Mouse (Mus musculus) hindbrain, embryonic 11.5 days (tissue): ENCODE measurements around the gene Gpd2. TPM values are rescaled to one million over a fixed set of nuclear protein-coding genes. Genes with fewer than 3 reads are reported as not detected.
A peak's percentile ranks its signal among the peaks of the same experiment; 100 is the strongest.

ENCODE experiments used
- ATAC-seq: fragments of 200-750 bp; cut with Nextera tagmentation; 2 replicates; pipeline ENCODE4 v1.8.0; 2017; ENCODE audit warnings: mild to moderate bottlenecking, moderate TSS enrichment, moderate library complexity; ENCODE audit not compliant: low FRiP score
- DNase-seq: peaks from one replicate; pipeline ENCODE4 v3.0.0-alpha.2; 2015; ENCODE audit warnings: low spot score
- H3K27ac ChIP-seq: fragments of 300-500 bp; sonication (generic); 2 replicates; pipeline ENCODE4 v1.5.1; 2014; ENCODE audit warnings: mild to moderate bottlenecking, low read depth, low read length
- H3K27me3 ChIP-seq: fragments of 300-500 bp; sonication (generic); 2 replicates; pipeline ENCODE4 v1.6.1; 2014; ENCODE audit warnings: mild to moderate bottlenecking, low read length, moderate library complexity, mixed read lengths; ENCODE audit not compliant: control insufficient read depth, insufficient read depth
- H3K36me3 ChIP-seq: fragments of 300-500 bp; sonication (generic); 2 replicates; pipeline ENCODE4 v1.6.1; 2014; ENCODE audit warnings: mild to moderate bottlenecking, low read length, moderate library complexity, mixed read lengths; ENCODE audit not compliant: control insufficient read depth, insufficient read depth
- H3K4me1 ChIP-seq: fragments of 300-500 bp; sonication (generic); replicated peaks from 2 replicates; pipeline ENCODE4 v1.6.1; 2014; ENCODE audit warnings: low read length, mixed read lengths; ENCODE audit not compliant: control insufficient read depth, insufficient read depth
- H3K4me2 ChIP-seq: fragments of 300-500 bp; sonication (generic); replicated peaks from 2 replicates; pipeline ENCODE4 v1.6.1; 2014; ENCODE audit warnings: mild to moderate bottlenecking, low read depth, low read length
- H3K4me3 ChIP-seq: fragments of 300-500 bp; sonication (generic); 2 replicates; pipeline ENCODE4 v1.5.1; 2014; ENCODE audit warnings: low read depth, low read length
- H3K9ac ChIP-seq: fragments of 300-500 bp; sonication (generic); 2 replicates; pipeline ENCODE4 v1.6.1; 2014; ENCODE audit warnings: low read depth, low read length
- H3K9me3 ChIP-seq: fragments of 300-500 bp; sonication (generic); 2 replicates; pipeline ENCODE4 v1.6.1; 2016; ENCODE audit warnings: low read length; ENCODE audit not compliant: control insufficient read depth
- WGBS: fragments of 180-500 bp; shearing (Covaris S2); extraction: QIAGEN DNeasy Blood & Tissue Kit; methylation state at CpG from one replicate; pipeline ENCODE4 v1.1.7; 2014; 5-methylcytosine and 5-hydroxymethylcytosine counted together
- polyA plus RNA-seq: library from polyadenylated mRNA; unstranded; fragments of >200 nt; fragmentation: Nextera tagmentation; extraction: Ambion mirVana; gene quantifications from 2 replicates; pipeline ENCODE4 v1.2.1, GENCODE M21; 2014

The Gpd2 gene
- polyA plus RNA-seq, 1 experiment from 2014 or later = 18.2 TPM

GRCm38 (mm10) chr2:57255836-57256235 is 18.4 kb downstream of the Gpd2 start:
- 55% methylated on average over 3 of the region's 3 CpGs for WGBS
- Histone ChIP-seq H3K4me2 (no peak overlapping the region), H3K27ac (no peak overlapping the region), H3K4me1 (no peaks in the 10 kb centered on the region; the same call in 1 of the 2 replicates), H3K36me3 (no peaks in the 10 kb centered on the region), H3K27me3 (no peaks in the 10 kb centered on the region), H3K4me3 (no peak overlapping the region), H3K9ac (no peak overlapping the region), H3K9me3 (no peaks in the 10 kb centered on the region)
- DNase-seq = no peak
- ATAC-seq = no peak

GRCm38 (mm10) chr2:57256459-57256858 is 19.0 kb downstream of the Gpd2 start:
- DNase-seq (no peak), ATAC-seq (no peak)
- no peaks in the 10 kb centered on the region; the same call in 1 of the 2 replicates for H3K4me1 ChIP-seq
- WGBS = 14% methylated on average over 6 of the region's 6 CpGs
- H3K27me3 ChIP-seq = no peaks in the 10 kb centered on the region
- no peak overlapping the region for H3K4me2 ChIP-seq
- no peaks in the 10 kb centered on the region for H3K36me3 ChIP-seq
- H3K9ac ChIP-seq = no peak overlapping the region
- H3K9me3 ChIP-seq = no peaks in the 10 kb centered on the region
- H3K27ac ChIP-seq = no peak overlapping the region
- no peak overlapping the region for H3K4me3 ChIP-seq

GRCm38 (mm10) chr2:57261286-57262077 is 24.0 kb downstream of the Gpd2 start:
- Histone ChIP-seq H3K4me3 (no peak overlapping the region), H3K9ac (no peak overlapping the region), H3K36me3 (no peaks in the 10 kb centered on the region), H3K9me3 (no peaks in the 10 kb centered on the region), H3K27me3 (no peaks in the 10 kb centered on the region), H3K4me2 (no peak overlapping the region), H3K4me1 (no peaks in the 10 kb centered on the region; the same call in 1 of the 2 replicates), H3K27ac (no peak overlapping the region)
- 86% methylated on average over 8 of the region's 8 CpGs for WGBS
- ATAC-seq (no peak), DNase-seq (no peak)

- Histone ChIP-seq H3K4me3 (no peak overlapping the region), H3K27ac (no peak overlapping the region), H3K9me3 (no peaks in the 10 kb centered on the region), H3K36me3 (no peaks in the 10 kb centered on the region), H3K27me3 (no peaks in the 10 kb centered on the region), H3K4me1 (0 out of 2 replicates have a peak, but pooled peaks cover 2% of the 10 kb centered on the region), H3K9ac (no peak overlapping the region), H3K4me2 (no peak overlapping the region)
- ATAC-seq (no peak), DNase-seq (no peak)
- 92% methylated on average over 1 of the region's 1 CpGs for WGBS
These were observed 26.0 kb downstream of the Gpd2 start for GRCm38 (mm10) chr2:57263431-57263830.

- Histone ChIP-seq H3K27me3 (no peaks in the 10 kb centered on the region), H3K4me1 (0 out of 2 replicates have a peak, but pooled peaks cover 2% of the 10 kb centered on the region), H3K9me3 (no peaks in the 10 kb centered on the region), H3K4me2 (no peak overlapping the region), H3K36me3 (no peaks in the 10 kb centered on the region), H3K4me3 (no peak overlapping the region), H3K9ac (no peak overlapping the region), H3K27ac (no peak overlapping the region)
- 89% methylated on average over 7 of the region's 7 CpGs for WGBS
- DNase-seq = no peak
- no peak for ATAC-seq
These were observed 27.5 kb downstream of the Gpd2 start for GRCm38 (mm10) chr2:57264912-57265311.

GRCm38 (mm10) chr2:57266679-57267393 is 29.4 kb downstream of the Gpd2 start:
- WGBS = 45% methylated on average over 4 of the region's 4 CpGs
- no peak for DNase-seq
- Histone ChIP-seq H3K4me2 (no peak overlapping the region), H3K4me1 (0 out of 2 replicates have a peak, but pooled peaks cover 2% of the 10 kb centered on the region), H3K36me3 (no peaks in the 10 kb centered on the region), H3K9me3 (no peaks in the 10 kb centered on the region), H3K27me3 (no peaks in the 10 kb centered on the region), H3K9ac (no peak overlapping the region), H3K4me3 (no peak overlapping the region), H3K27ac (no peak overlapping the region)
- peak; percentile 82 for ATAC-seq

GRCm38 (mm10) chr2:57267394-57267716 is 29.9 kb downstream of the Gpd2 start:
- ATAC-seq (peak; percentile 45), DNase-seq (peak; percentile 41)
- H3K27me3 ChIP-seq = no peaks in the 10 kb centered on the region
- H3K27ac ChIP-seq = no peak overlapping the region
- WGBS = 10% methylated on average over 7 of the region's 7 CpGs
- no peaks in the 10 kb centered on the region for H3K36me3 ChIP-seq
- no peak overlapping the region for H3K4me3 ChIP-seq
- H3K9ac ChIP-seq = no peak overlapping the region
- no peaks in the 10 kb centered on the region for H3K9me3 ChIP-seq
- no peak overlapping the region for H3K4me2 ChIP-seq
- H3K4me1 ChIP-seq = 0 out of 2 replicates have a peak, but pooled peaks cover 2% of the 10 kb centered on the region

GRCm38 (mm10) chr2:57267896-57268295 is 30.5 kb downstream of the Gpd2 start:
- DNase-seq (no peak), ATAC-seq (no peak)
- H3K4me3 ChIP-seq = no peak overlapping the region
- 42% methylated on average over 7 of the region's 7 CpGs for WGBS
- no peak overlapping the region for H3K9ac ChIP-seq
- H3K9me3 ChIP-seq = no peaks in the 10 kb centered on the region
- no peaks in the 10 kb centered on the region for H3K36me3 ChIP-seq
- no peaks in the 10 kb centered on the region for H3K27me3 ChIP-seq
- H3K4me2 ChIP-seq = no peak overlapping the region
- 0 out of 2 replicates have a peak, but pooled peaks cover 2% of the 10 kb centered on the region for H3K4me1 ChIP-seq
- H3K27ac ChIP-seq = no peak overlapping the region
